23 mouse cellular contexts compared by ENCODE assay signal in genomic region chr7:36462422-36462833, GRCm38 (mm10).
DNase-seq lines count a peak whose midpoint lies in the region; ATAC-seq and TF ChIP-seq lines count a peak whose summit lies in the region.
"Had no signal": no experiment of that assay in that cellular context is flagged by ENCODE, and none has a peak within 500 bp of the region (broad histone marks: within the 10 kb centered on the region; RNA-seq: fewer than 3 reads in every experiment).

No protein-coding gene starts in this region.

- no peak overlapping the region for H3K9ac ChIP-seq in kidney, embryonic 14.5 days (ENCODE audit: low read depth, low read length)
- no peak overlapping the region for H3K9ac ChIP-seq in lung, embryonic 16.5 days (ENCODE audit: low read length)
- H3K9ac ChIP-seq in midbrain, embryonic 13.5 days (replicated peaks) = no peak overlapping the region
- H3K9ac ChIP-seq: forebrain, embryonic 13.5 days; hindbrain, embryonic 14.5 days; liver, postnatal 0 days had no signal

- H3K4me2 ChIP-seq in kidney, embryonic 14.5 days (replicated peaks; ENCODE audit: low read depth, low read length) = no peak overlapping the region
- no peak overlapping the region for H3K4me2 ChIP-seq in lung, embryonic 16.5 days (ENCODE audit: low read depth, low read length)
- no peak overlapping the region for H3K4me2 ChIP-seq in midbrain, embryonic 13.5 days (replicated peaks)
- H3K4me2 ChIP-seq: forebrain, embryonic 13.5 days; hindbrain, embryonic 14.5 days had no signal

- DNase-seq in kidney, adult 8-10 months = no peak
- DNase-seq in lung, adult 18-20 months = peak; percentile 10 to 29
- DNase-seq in lung, adult 2 months = no peak
- peak; percentile 67 for DNase-seq in lung, postnatal 36 days
- DNase-seq: adrenal gland, postnatal 25 days; cerebellum, adult 8-10 months; cerebellum, postnatal 36 days; embryo, embryonic 11 days; gastrocnemius, adult 2 months; heart, postnatal 4 days; liver; liver, postnatal 0 days; right cerebral cortex, postnatal 25 days; spleen, adult 18-20 months; thymus, postnatal 14 days had no signal

- no peaks in the 10 kb centered on the region for H3K27me3 ChIP-seq in kidney, embryonic 14.5 days (ENCODE audit: control insufficient read depth, insufficient read depth, low read length)
- H3K27me3 ChIP-seq in lung, embryonic 16.5 days (ENCODE audit: control insufficient read depth, insufficient read depth, low read depth, low read length) = no peaks in the 10 kb centered on the region
- H3K27me3 ChIP-seq in midbrain, embryonic 13.5 days = no peaks in the 10 kb centered on the region
- H3K27me3 ChIP-seq: forebrain, embryonic 13.5 days had no signal

- WGBS in kidney, embryonic 14.5 days = 66% methylated on average over 5 of the region's 5 CpGs
- WGBS in lung, adult 2 months = 36% methylated on average over 5 of the region's 5 CpGs
- 39% methylated on average over 5 of the region's 5 CpGs for WGBS in lung, embryonic 16.5 days
- 88% methylated on average over 5 of the region's 5 CpGs for WGBS in midbrain, embryonic 13.5 days

- TF ChIP-seq POLR2A in lung, adult 2 months (IDR thresholded peaks at IDR 0.05; ENCODE audit: borderline replicate concordance, extremely low read depth, low read depth, low read length) = no peak

- ATAC-seq in kidney, embryonic 14.5 days (ENCODE audit: low FRiP score, low TSS enrichment) = peak; percentile 20; the same call in 1 of the 2 replicates
- peak; percentile 91 for ATAC-seq in lung, embryonic 16.5 days (ENCODE audit: low read depth)
- no peak for ATAC-seq in midbrain, embryonic 13.5 days
- ATAC-seq: forebrain, embryonic 13.5 days; inflammation-experienced regulatory T-cells, adult 6 months; liver, postnatal 0 days had no signal

- H3K9me3 ChIP-seq in kidney, embryonic 14.5 days (ENCODE audit: control insufficient read depth, low read length) = no peaks in the 10 kb centered on the region
- H3K9me3 ChIP-seq in lung, embryonic 16.5 days (ENCODE audit: control insufficient read depth, low read length) = no peaks in the 10 kb centered on the region
- H3K9me3 ChIP-seq in midbrain, embryonic 13.5 days = no peaks in the 10 kb centered on the region
- H3K9me3 ChIP-seq: forebrain, embryonic 13.5 days; heart, embryonic 10.5 days; limb, embryonic 10.5 days had no signal

- H3K4me3 ChIP-seq in kidney, embryonic 14.5 days (ENCODE audit: low read length) = no peak overlapping the region
- no peak overlapping the region for H3K4me3 ChIP-seq in lung, adult 2 months (replicated peaks; ENCODE audit: extremely low read depth, low read depth, low read length)
- no peak overlapping the region for H3K4me3 ChIP-seq in lung, embryonic 16.5 days (ENCODE audit: low read length)
- H3K4me3 ChIP-seq in midbrain, embryonic 13.5 days (replicated peaks) = no peak overlapping the region
- H3K4me3 ChIP-seq: forebrain, embryonic 13.5 days; gastrocnemius, adult 2 months; heart, embryonic 10.5 days; limb, embryonic 10.5 days had no signal

- no peaks in the 10 kb centered on the region for H3K36me3 ChIP-seq in kidney, embryonic 14.5 days (ENCODE audit: control insufficient read depth, insufficient read depth, low read length)
- no peaks in the 10 kb centered on the region for H3K36me3 ChIP-seq in lung, embryonic 16.5 days (ENCODE audit: control insufficient read depth, insufficient read depth, low read length)
- no peaks in the 10 kb centered on the region for H3K36me3 ChIP-seq in midbrain, embryonic 13.5 days
- H3K36me3 ChIP-seq: heart, embryonic 10.5 days; limb, embryonic 10.5 days had no signal

- no peak overlapping the region for H3K27ac ChIP-seq in kidney, embryonic 14.5 days (ENCODE audit: low read depth, low read length)
- H3K27ac ChIP-seq in lung, embryonic 16.5 days (ENCODE audit: low read length) = peak overlapping the region; percentile 60
- no peak overlapping the region for H3K27ac ChIP-seq in midbrain, embryonic 13.5 days
- H3K27ac ChIP-seq: forebrain, embryonic 13.5 days; gastrocnemius, adult 2 months; heart, embryonic 10.5 days; hindbrain, embryonic 14.5 days; limb, embryonic 10.5 days had no signal

- no peak for TF ChIP-seq CTCF in lung, adult 2 months (IDR thresholded peaks at IDR 0.05; ENCODE audit: insufficient read depth, low read length)

- H3K4me1 ChIP-seq in kidney, embryonic 14.5 days (ENCODE audit: control insufficient read depth, insufficient read depth, low read length) = no peaks in the 10 kb centered on the region
- H3K4me1 ChIP-seq in lung, adult 2 months (ENCODE audit: control insufficient read depth, insufficient read depth, low read length) = peaks cover 3% of the 10 kb centered on the region; the same call in 1 of the 2 replicates
- 0 out of 2 replicates have a peak, but pooled peaks cover 3% of the 10 kb centered on the region for H3K4me1 ChIP-seq in lung, embryonic 16.5 days (replicated peaks; ENCODE audit: control insufficient read depth, insufficient read depth, low read length)
- H3K4me1 ChIP-seq in midbrain, embryonic 13.5 days (replicated peaks) = no peaks in the 10 kb centered on the region
- H3K4me1 ChIP-seq: forebrain, embryonic 13.5 days; heart, embryonic 10.5 days; limb, embryonic 10.5 days had no signal

Comparison
In these comparisons a context has a peak if more than half of its experiments do, and no peak if none do; other contexts are left out.
1. DNase-seq: peak in lung, adult 18-20 months (2 of 2) and lung, postnatal 36 days (single experiment); none in kidney, adult 8-10 months (0 of 2) and lung, adult 2 months (single experiment).